Mouse (Mus musculus): Measurements from ENCODE around the gene Fyb2.

DNA sequence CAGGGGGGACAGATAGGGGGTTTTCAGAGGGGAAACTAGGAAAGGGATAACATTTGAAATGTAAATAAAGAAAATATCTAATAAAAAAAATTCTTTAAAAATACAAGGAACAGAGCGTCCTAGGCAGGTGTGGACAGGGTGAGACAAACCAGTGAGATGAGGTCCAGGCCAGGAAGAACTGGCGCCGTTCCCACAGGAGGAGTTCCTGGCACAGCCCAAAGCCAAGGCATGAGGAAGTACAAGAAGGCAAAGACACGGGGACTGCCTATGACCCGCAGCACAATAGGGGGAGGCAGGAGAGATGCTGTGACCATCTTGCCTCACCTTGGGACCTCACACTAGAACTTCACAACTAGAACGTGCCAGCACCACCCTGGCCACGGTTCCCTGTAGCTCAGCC is 21.5 kb upstream of the Fyb2 start:
- TF ChIP-seq HCFC1 (IDR thresholded peaks at IDR 0.05; ENCODE audit: borderline replicate concordance, insufficient read depth, low read length) (no peak), ZC3H11A (IDR thresholded peaks at IDR 0.05; ENCODE audit: borderline replicate concordance, low read depth, low read length) (no peak), ZNF384 (IDR thresholded peaks at IDR 0.05; ENCODE audit: low read depth, low read length) (no peak), MAFK (IDR thresholded peaks at IDR 0.05; ENCODE audit: insufficient read depth, low read depth, low read length) (no peak), CHD2 (IDR thresholded peaks at IDR 0.05; ENCODE audit: low read depth, low read length) (no peak)
